Mouse (Mus musculus) thymus, postnatal 14 days (tissue): ENCODE data around the gene 4930590J08Rik.

ENCODE experiments used
- DNase-seq: peaks from one replicate; pipeline ENCODE4 v3.0.0; 2021

Gene 4930590J08Rik

DNA sequence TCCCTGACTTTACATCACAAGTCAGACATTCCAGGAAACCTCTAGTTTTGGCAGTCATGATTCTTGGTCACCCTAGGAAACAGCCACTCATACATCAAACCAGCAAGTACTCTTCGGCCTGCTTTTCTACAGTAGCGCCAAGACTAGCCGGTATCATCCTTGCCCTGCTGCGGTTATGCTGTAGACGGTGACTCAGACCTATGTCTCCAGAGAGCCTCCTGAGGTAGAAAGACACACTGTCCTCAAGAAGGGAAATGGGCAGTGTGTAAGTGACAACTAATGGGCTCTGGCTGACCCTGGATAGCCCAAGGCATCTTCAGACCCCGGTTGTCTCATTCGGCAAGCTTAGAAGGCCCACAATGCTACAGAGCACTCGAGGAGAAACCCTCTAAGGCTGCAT, 62.5 kb downstream of the 4930590J08Rik start:
- DNase-seq, result no peak

- DNase-seq, result no peak
These were observed 63.4 kb downstream of the 4930590J08Rik start for GRCm38 (mm10) chr6:91966006-91966405.

DNA sequence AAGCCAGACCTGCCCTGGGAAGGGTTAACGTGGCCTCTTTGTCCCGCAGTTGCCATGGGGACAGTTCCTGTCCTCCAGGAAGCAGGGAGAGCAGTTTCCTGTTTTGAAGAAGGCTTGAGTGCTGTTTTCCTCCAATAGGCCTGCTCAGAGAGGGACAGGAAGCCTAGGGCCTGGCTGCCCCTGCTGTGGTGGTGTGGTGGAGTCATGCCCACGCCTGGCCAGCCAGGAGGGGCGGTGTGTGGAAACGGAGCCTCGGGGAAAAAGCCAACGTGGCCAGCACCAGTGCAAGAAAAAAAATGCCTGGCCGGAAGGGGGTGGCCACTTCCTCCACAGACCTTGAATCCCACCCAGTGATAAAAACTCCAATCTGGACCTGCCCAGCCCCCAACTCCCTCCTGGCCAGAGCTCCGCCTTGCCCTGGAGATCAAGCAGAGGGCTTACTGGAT, 69.6 kb downstream of the 4930590J08Rik start:
- peak; percentile 6 for DNase-seq

GRCm38 (mm10) chr6:91973972-91974371, 71.4 kb downstream of the 4930590J08Rik start:
- no peak for DNase-seq

- no peak for DNase-seq
These were observed 76.0 kb downstream of the 4930590J08Rik start, which contains the start of gene Fgd5 for GRCm38 (mm10) chr6:91978371-91979300. Gene Fgd5 (plus strand): TSS chr6:91978878.

GRCm38 (mm10) chr6:91979301-91979996, 76.8 kb downstream of the 4930590J08Rik start:
- no peak for DNase-seq

DNA sequence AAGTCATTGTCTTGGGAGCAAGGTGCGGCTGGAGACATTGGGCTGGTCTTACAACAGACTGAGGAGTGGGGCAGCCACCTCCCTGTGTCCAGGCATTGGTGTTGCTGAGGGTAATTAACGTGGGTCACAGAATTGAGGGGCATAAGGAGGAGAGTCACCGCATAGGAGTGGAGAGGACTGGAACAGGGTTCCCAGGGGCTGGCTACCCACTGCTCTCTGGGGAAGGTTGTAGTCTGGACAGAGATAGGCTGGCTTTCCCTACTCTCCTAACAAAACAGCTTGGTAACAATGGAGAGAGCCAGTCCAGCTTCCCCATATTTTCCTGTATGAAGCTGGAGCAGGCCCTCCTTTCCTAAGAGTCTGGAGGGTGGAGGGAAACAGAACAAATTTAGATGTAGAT, 77.4 kb downstream of the 4930590J08Rik start:
- DNase-seq, result no peak

DNA sequence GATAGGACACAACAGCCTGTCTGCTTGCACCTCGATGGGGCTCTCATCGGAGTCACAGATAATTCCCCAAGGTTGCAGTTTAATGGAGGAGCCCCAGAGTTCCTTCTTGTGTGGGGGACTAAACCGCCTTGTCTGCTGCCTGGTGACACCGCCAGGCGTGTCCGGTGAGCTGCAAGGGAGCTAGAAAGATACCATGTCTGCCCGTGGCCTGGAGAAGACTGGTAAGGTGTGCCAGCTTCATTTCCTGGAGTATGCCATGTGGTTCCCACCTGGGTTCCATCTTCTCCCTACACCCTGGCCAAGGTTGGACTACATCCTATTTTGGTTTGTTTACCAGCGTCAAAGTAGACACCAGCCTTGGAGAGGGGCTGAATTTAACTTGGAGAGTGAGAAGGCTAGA, 87.5 kb downstream of the 4930590J08Rik start:
- no peak for DNase-seq

DNA sequence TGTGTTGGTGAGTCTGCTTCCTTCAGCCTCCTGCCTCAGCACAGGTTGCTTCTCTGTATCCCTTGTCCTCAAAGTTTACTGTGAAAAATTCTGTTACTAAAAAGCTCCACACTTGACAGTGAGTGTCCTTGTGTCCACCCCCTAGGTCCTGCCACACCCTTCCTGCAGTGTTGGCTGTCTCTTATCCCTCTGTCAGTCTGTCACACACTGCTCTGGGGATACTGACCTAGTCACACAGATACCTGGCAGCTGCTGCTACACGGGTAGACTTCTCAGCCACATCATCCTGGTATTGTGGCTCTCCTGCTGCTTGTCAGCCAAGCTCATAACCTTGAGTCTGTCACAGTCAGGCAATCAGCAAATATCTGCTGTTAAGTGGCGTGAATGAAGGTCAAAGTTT, 90.2 kb downstream of the 4930590J08Rik start:
- DNase-seq, result no peak

GRCm38 (mm10) chr6:91993795-91994505, 91.3 kb downstream of the 4930590J08Rik start:
- DNase-seq, result no peak

DNA sequence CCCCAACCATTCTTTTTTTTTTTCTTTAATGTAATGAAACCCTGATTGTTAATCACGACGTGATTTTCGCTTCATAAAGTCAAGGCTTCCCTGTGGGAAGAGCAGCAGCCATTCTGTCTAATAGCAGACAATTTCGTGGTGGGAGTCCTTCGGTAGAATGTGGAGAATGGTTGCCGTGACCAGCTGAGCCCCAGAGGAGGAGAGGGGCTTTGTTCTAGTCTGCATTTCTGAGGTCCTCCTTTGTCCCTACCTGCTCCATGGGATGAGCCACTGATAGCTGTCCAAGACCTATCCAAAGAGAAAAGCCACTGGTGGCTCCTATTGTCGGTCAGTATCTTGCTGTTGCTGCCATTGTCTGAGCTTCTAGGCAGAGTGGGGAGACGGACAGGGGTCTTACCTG, 93.5 kb downstream of the 4930590J08Rik start:
- no peak for DNase-seq
